Mouse (Mus musculus): ENCODE data around the gene Col5a1.

- TF ChIP-seq MYOD1 (IDR thresholded peaks at IDR 0.05; ENCODE audit: control insufficient read depth, insufficient read length, low read depth) (no peak), CTCF (IDR thresholded peaks at IDR 0.05; ENCODE audit: control insufficient read depth, insufficient read depth, insufficient read length) (no peak), MAX (IDR thresholded peaks at IDR 0.05) (no peak), USF1 (IDR thresholded peaks at IDR 0.05; ENCODE audit: low read depth) (no peak)
Observed at GRCm38 (mm10) chr2:27999996-28000583, 113.9 kb downstream of the Col5a1 start.

Data from C2C12 (cell line).